Mouse (Mus musculus) megakaryocyte, adult 5-6 weeks (primary cell): ENCODE results near the gene Dgkb. TPM values are rescaled to one million over a fixed set of nuclear protein-coding genes. Genes with fewer than 3 reads are reported as not detected.

ENCODE experiments used
- ATAC-seq: 2 replicates; pipeline ENCODE4 v1.8.0; 2016; ENCODE audit warnings: mild to moderate bottlenecking, inconsistent platforms; ENCODE audit not compliant: poor library complexity, severe bottlenecking
- total RNA-seq, 2 experiments: library from RNA; stranded (forward) in 1 of 2; stranded (reverse) in 1 of 2; fragments of 153-499, 151-499 nt in 1 of 2; fragments of 221-1000, 200-1000 nt in 1 of 2; gene quantifications; 2 replicates each; pipeline versions ENCODE4 v1.2.3 to v1.2.4; 2015 to 2017

The Dgkb gene
- total RNA-seq, 2 experiments from 2014 or later, result not detected

GRCm38 (mm10) chr12:38361491-38361890 is 544.0 kb downstream of the Dgkb start:
- ATAC-seq, result no peak

GRCm38 (mm10) chr12:38371597-38371996 is 554.1 kb downstream of the Dgkb start:
- ATAC-seq, result no peak

- no peak for ATAC-seq
These were observed 556.6 kb downstream of the Dgkb start for GRCm38 (mm10) chr12:38374159-38374558.

- no peak for ATAC-seq
These were observed 568.4 kb downstream of the Dgkb start for GRCm38 (mm10) chr12:38385942-38386341.

- no peak for ATAC-seq
These were observed 569.5 kb downstream of the Dgkb start for GRCm38 (mm10) chr12:38386991-38387390.

- no peak for ATAC-seq
These were observed 570.1 kb downstream of the Dgkb start for GRCm38 (mm10) chr12:38387654-38388053.

GRCm38 (mm10) chr12:38388243-38388642 is 570.7 kb downstream of the Dgkb start:
- no peak for ATAC-seq

- no peak for ATAC-seq
These were observed 580.3 kb downstream of the Dgkb start for GRCm38 (mm10) chr12:38397754-38398312.

GRCm38 (mm10) chr12:38400089-38400488 is 582.6 kb downstream of the Dgkb start:
- no peak for ATAC-seq

GRCm38 (mm10) chr12:38435364-38436130 is 618.0 kb downstream of the Dgkb start:
- ATAC-seq, result no peak

- ATAC-seq, result no peak
These were observed 618.6 kb downstream of the Dgkb start for GRCm38 (mm10) chr12:38436131-38436436.

GRCm38 (mm10) chr12:38450323-38451087 is 633.0 kb downstream of the Dgkb start:
- ATAC-seq, result no peak

- no peak for ATAC-seq
These were observed 634.2 kb downstream of the Dgkb start for GRCm38 (mm10) chr12:38451677-38452076.

GRCm38 (mm10) chr12:38468191-38468590 is 650.7 kb downstream of the Dgkb start:
- no peak for ATAC-seq

GRCm38 (mm10) chr12:38468605-38469004 is 651.1 kb downstream of the Dgkb start:
- ATAC-seq, result no peak

- ATAC-seq, result no peak
These were observed 679.7 kb downstream of the Dgkb start for GRCm38 (mm10) chr12:38497229-38497628.

- no peak for ATAC-seq
These were observed 683.4 kb downstream of the Dgkb start for GRCm38 (mm10) chr12:38500931-38501330.

GRCm38 (mm10) chr12:38508195-38508594 is 690.7 kb downstream of the Dgkb start:
- no peak for ATAC-seq

GRCm38 (mm10) chr12:38545431-38545830 is 727.9 kb downstream of the Dgkb start:
- no peak for ATAC-seq

GRCm38 (mm10) chr12:38577141-38577540 is 759.6 kb downstream of the Dgkb start:
- ATAC-seq, result no peak

- no peak for ATAC-seq
These were observed 761.8 kb downstream of the Dgkb start for GRCm38 (mm10) chr12:38579191-38579817.
